Mouse (Mus musculus) C2C12 (cell line): ENCODE data around the gene Dok5.

ENCODE experiments used
- CEBPB ChIP-seq: IDR thresholded peaks from one replicate; pipeline ENCODE4 v1.6.1; 2011; ENCODE audit warnings: low read depth, mild to moderate bottlenecking, control low read depth, moderate library complexity
- CTCF ChIP-seq: IDR thresholded peaks from one replicate; pipeline ENCODE4 v1.5.1; 2011; ENCODE audit not compliant: control insufficient read depth, insufficient read depth, insufficient read length
- FOSL1 ChIP-seq: IDR thresholded peaks from one replicate; pipeline ENCODE4 v1.8.0; 2011; ENCODE audit warnings: mild to moderate bottlenecking, low read length; ENCODE audit not compliant: poor library complexity, insufficient read depth, severe bottlenecking
- MAX ChIP-seq: IDR thresholded peaks from one replicate; pipeline ENCODE4 v1.6.1; 2011; ENCODE audit warnings: mild to moderate bottlenecking, control low read depth
- MYOD1 ChIP-seq: IDR thresholded peaks from one replicate; pipeline ENCODE4 v1.6.1; 2011; ENCODE audit warnings: low read depth; ENCODE audit not compliant: control insufficient read depth, insufficient read length
- MYOG ChIP-seq: IDR thresholded peaks from one replicate; pipeline ENCODE4 v1.6.1; 2011; ENCODE audit not compliant: control insufficient read depth, insufficient read length; ENCODE audit errors: extremely low read depth
- USF1 ChIP-seq: IDR thresholded peaks from one replicate; pipeline ENCODE4 v1.6.1; 2011; ENCODE audit warnings: low read depth, mild to moderate bottlenecking, control low read depth, moderate library complexity

DNA sequence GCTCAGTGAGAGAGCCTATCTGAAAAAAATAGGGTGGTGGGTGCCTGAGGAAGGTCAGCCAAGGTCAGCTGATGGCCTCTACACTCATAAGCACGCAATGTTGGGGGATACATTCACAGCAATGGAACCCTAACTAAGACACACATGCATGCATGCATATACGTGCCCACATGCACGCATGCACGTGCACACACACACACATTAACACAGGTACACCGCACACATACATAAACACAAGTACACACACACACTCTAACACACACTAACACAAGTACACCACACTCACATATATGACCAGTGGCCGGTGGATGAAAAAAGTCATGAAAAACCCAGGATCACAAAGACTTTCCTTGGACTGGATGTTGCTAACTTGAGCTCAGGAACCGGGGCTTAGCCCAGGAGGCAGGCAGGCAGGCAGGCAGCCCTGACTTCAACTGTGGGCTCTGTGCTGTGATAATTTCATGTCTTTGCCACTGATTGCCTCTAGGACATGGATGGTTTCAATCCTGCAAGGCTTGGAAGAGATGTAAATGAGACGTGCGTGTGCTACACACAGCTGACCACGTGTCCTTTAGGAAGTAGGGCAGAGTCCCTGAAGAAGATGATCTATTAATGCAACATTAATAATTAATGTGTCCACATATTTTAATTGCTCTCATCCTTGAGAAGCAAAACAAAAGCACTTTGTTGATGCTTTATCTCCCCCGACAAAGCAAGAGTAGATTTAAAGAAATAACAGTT, 48.6 kb downstream of the Dok5 start:
- TF ChIP-seq CTCF (no peak), CEBPB (no peak), USF1 (no peak), MAX (no peak), MYOD1 (no peak), MYOG (no peak), FOSL1 (no peak)
